In genomic region chr8:120426622-120427385, GRCm38 (mm10) we compare ENCODE assay signal across 9 mouse cellular contexts.
DNase-seq lines count a peak whose midpoint lies in the region; ATAC-seq lines count a peak whose summit lies in the region.
"Had no signal": no experiment of that assay in that cellular context is flagged by ENCODE, and none has a peak within 500 bp of the region (broad histone marks: within the 10 kb centered on the region; RNA-seq: fewer than 3 reads in every experiment).

No protein-coding gene starts in this region.

- no peak overlapping the region for H3K4me2 ChIP-seq in neural tube, embryonic 11.5 days (ENCODE audit: low read depth)
- H3K4me2 ChIP-seq in stomach, embryonic 14.5 days (replicated peaks; ENCODE audit: low read depth, low read length), result no peak overlapping the region

- H3K9ac ChIP-seq in neural tube, embryonic 11.5 days (ENCODE audit: low read length), result peak overlapping the region; percentile 35
- H3K9ac ChIP-seq in stomach, embryonic 14.5 days (replicated peaks; ENCODE audit: low read depth, low read length), result no peak overlapping the region

- peaks cover 60% of the 10 kb centered on the region for H3K4me1 ChIP-seq in neural tube, embryonic 11.5 days (ENCODE audit: control insufficient read depth, insufficient read depth, low read length)
- H3K4me1 ChIP-seq in stomach, embryonic 14.5 days (ENCODE audit: control insufficient read depth, insufficient read depth, low read length), result peaks cover 47% of the 10 kb centered on the region

- H3K36me3 ChIP-seq in neural tube, embryonic 11.5 days (ENCODE audit: control insufficient read depth, insufficient read depth, low read length), result no peaks in the 10 kb centered on the region
- H3K36me3 ChIP-seq in stomach, embryonic 14.5 days (ENCODE audit: control insufficient read depth, insufficient read depth, low read length), result no peaks in the 10 kb centered on the region
- H3K36me3 ChIP-seq: G1E had no signal

- no peaks in the 10 kb centered on the region for H3K9me3 ChIP-seq in neural tube, embryonic 11.5 days (ENCODE audit: control insufficient read depth, low read length)
- H3K9me3 ChIP-seq in stomach, embryonic 14.5 days (ENCODE audit: control insufficient read depth, low read depth, low read length), result no peaks in the 10 kb centered on the region
- H3K9me3 ChIP-seq: G1E had no signal

- no peaks in the 10 kb centered on the region for H3K27me3 ChIP-seq in neural tube, embryonic 11.5 days (ENCODE audit: control insufficient read depth, insufficient read depth, low read length)
- no peaks in the 10 kb centered on the region for H3K27me3 ChIP-seq in stomach, embryonic 14.5 days (ENCODE audit: control insufficient read depth, insufficient read depth, low read length)

- no peak for ATAC-seq in neural tube, embryonic 11.5 days (ENCODE audit: insufficient read depth, low FRiP score, low TSS enrichment)
- ATAC-seq in frontal cortex, adult (ENCODE audit: low TSS enrichment), result peak; percentile 75
- peak; percentile 30 to 46; a peak in 3 of 4 replicates for ATAC-seq in hematopoietic stem cell, adult 5-6 weeks (replicated peaks in 1 of 2; ENCODE audit: insufficient read depth in 1 of 2, low FRiP score in 2 of 2, low TSS enrichment in 1 of 2, low read depth in 1 of 2, poor library complexity in 2 of 2, severe bottlenecking in 2 of 2)
- ATAC-seq in stomach, embryonic 14.5 days (ENCODE audit: insufficient number of reproducible peaks, insufficient read depth, low FRiP score, low read depth), result no peak

- DNase-seq in neural tube, embryonic 11.5 days (ENCODE audit: low spot score), result no peak
- DNase-seq in neural tube, embryonic 10.5 days (ENCODE audit: extremely low spot score, low spot score), result no peak
- peak; percentile 83 to 87 for DNase-seq in layer of hippocampus, postnatal 14 days (ENCODE audit: low spot score in 2 of 2)
- peak; percentile 73 for DNase-seq in lung, postnatal 36 days
- no peak for DNase-seq in spleen, postnatal 14 days (ENCODE audit: low spot score in 2 of 2)

- WGBS in neural tube, embryonic 11.5 days, result 59% methylated on average over 20 of the region's 20 CpGs
- 39% methylated on average over 20 of the region's 20 CpGs for WGBS in stomach, embryonic 14.5 days

- H3K4me3 ChIP-seq in neural tube, embryonic 11.5 days (ENCODE audit: low read depth, low read length), result no peak overlapping the region
- H3K4me3 ChIP-seq in stomach, embryonic 14.5 days (ENCODE audit: low read depth, low read length), result no peak overlapping the region

- peak overlapping the region; percentile 96 for H3K27ac ChIP-seq in neural tube, embryonic 11.5 days (ENCODE audit: low read depth, low read length)
- peak overlapping the region; percentile 80; the same call in 1 of the 2 replicates for H3K27ac ChIP-seq in stomach, embryonic 14.5 days (ENCODE audit: low read length)

Comparison
In these comparisons a context has a peak if more than half of its experiments do, and no peak if none do; other contexts are left out.
1. ATAC-seq: peak in frontal cortex, adult (single experiment) and hematopoietic stem cell, adult 5-6 weeks (2 of 2); none in neural tube, embryonic 11.5 days (single experiment) and stomach, embryonic 14.5 days (single experiment).
2. DNase-seq: peak in layer of hippocampus, postnatal 14 days (2 of 2) and lung, postnatal 36 days (single experiment); none in neural tube, embryonic 11.5 days (single experiment), neural tube, embryonic 10.5 days (single experiment) and spleen, postnatal 14 days (0 of 2).